Mouse (Mus musculus) kidney, embryonic 16.5 days (tissue): ENCODE results near the gene Zfp367. TPM values are rescaled to one million over a fixed set of nuclear protein-coding genes. Genes with fewer than 3 reads are reported as not detected.

Experiments
- ATAC-seq: fragments of 200-750 bp; cut with Nextera tagmentation; 2 replicates; pipeline ENCODE4 v1.8.0; 2017; ENCODE audit warnings: moderate TSS enrichment; ENCODE audit not compliant: low FRiP score, low TSS enrichment
- H3K27ac ChIP-seq: fragments of 300-500 bp; sonication (generic); 2 replicates; pipeline ENCODE4 v1.5.1; 2014; ENCODE audit warnings: low read length
- H3K27me3 ChIP-seq: fragments of 300-500 bp; sonication (generic); 2 replicates; pipeline ENCODE4 v1.6.1; 2014; ENCODE audit warnings: low read length, control low read depth, mixed read lengths; ENCODE audit not compliant: insufficient read depth
- H3K36me3 ChIP-seq: fragments of 300-500 bp; sonication (generic); 2 replicates; pipeline ENCODE4 v1.6.1; 2014; ENCODE audit warnings: low read length, control low read depth, mixed read lengths; ENCODE audit not compliant: insufficient read depth
- H3K4me1 ChIP-seq: fragments of 300-500 bp; sonication (generic); 2 replicates; pipeline ENCODE4 v1.6.1; 2014; ENCODE audit warnings: low read length, control low read depth, mixed read lengths; ENCODE audit not compliant: insufficient read depth
- H3K4me2 ChIP-seq: fragments of 300-500 bp; sonication (generic); replicated peaks from 2 replicates; pipeline ENCODE4 v1.6.1; 2014; ENCODE audit warnings: low read depth, low read length
- H3K4me3 ChIP-seq: fragments of 300-500 bp; sonication (generic); 2 replicates; pipeline ENCODE4 v1.5.1; 2014; ENCODE audit warnings: mild to moderate bottlenecking, low read length
- H3K9ac ChIP-seq: fragments of 300-500 bp; sonication (generic); replicated peaks from 2 replicates; pipeline ENCODE4 v1.6.1; 2014; ENCODE audit warnings: low read length
- H3K9me3 ChIP-seq: fragments of 300-500 bp; sonication (generic); 2 replicates; pipeline ENCODE4 v1.6.1; 2016; ENCODE audit warnings: low read length, control low read depth
- WGBS: fragments of 180-500 bp; shearing (Covaris S2); extraction: QIAGEN DNeasy Blood & Tissue Kit; methylation state at CpG from one replicate; pipeline ENCODE4 v1.1.7; 2014; 5-methylcytosine and 5-hydroxymethylcytosine counted together
- polyA plus RNA-seq: library from polyadenylated mRNA; unstranded; fragments of >200 nt; fragmentation: Nextera tagmentation; extraction: Ambion mirVana; gene quantifications from 2 replicates; pipeline ENCODE4 v1.2.1, GENCODE M21; 2015

Zfp367 gene
- polyA plus RNA-seq, 1 experiment from 2014 or later = 17.4 TPM

DNA sequence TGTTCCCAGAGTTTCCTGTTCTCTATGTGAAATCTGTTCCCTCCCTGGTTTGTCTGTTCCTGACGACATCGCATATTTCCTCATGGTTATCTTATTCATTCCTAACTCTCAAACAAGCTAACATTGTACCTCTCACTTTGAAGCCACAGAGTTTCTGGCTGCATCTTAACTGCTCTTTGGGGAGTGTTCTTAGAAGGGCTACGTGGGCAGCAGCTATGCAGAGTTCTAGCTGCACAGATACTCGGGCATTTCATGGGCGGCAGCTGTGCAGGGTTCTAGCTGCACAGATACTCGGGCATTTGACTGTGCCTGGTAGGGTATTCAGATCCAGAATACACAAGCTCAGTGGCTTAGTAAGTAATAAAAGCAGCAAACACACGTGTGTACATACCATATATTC is 64.9 kb downstream of the Zfp367 start:
- ATAC-seq = no peak
- no peak overlapping the region for H3K27ac ChIP-seq
- no peak overlapping the region for H3K4me2 ChIP-seq
- no peaks in the 10 kb centered on the region for H3K27me3 ChIP-seq
- no peaks in the 10 kb centered on the region for H3K9me3 ChIP-seq
- H3K9ac ChIP-seq = no peak overlapping the region
- H3K4me1 ChIP-seq = peaks cover 2% of the 10 kb centered on the region; the same call in 1 of the 2 replicates
- no peaks in the 10 kb centered on the region for H3K36me3 ChIP-seq
- no peak overlapping the region for H3K4me3 ChIP-seq
- WGBS = 81% methylated on average over 7 of the region's 7 CpGs

DNA sequence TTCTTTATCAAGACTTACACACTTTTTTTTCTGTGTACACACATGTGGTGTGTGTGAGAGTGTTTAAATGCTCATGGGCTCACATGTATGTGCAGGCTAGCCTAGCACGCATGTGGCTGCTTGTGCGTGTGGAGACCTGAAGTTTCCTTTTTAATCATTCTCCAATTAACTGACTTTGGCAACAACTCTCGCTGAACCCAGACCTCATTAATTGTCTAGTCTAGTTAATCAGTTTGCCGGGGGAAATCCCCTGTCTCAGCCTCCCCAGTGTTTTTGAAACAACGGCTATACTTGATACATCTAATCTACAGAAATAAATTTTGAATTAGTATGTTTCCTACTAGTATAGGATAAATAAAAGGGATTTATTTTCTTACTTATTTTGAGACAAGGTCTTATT is 67.0 kb downstream of the Zfp367 start:
- no peak overlapping the region for H3K4me3 ChIP-seq
- no peak overlapping the region for H3K9ac ChIP-seq
- H3K36me3 ChIP-seq = no peaks in the 10 kb centered on the region
- WGBS = 77% methylated on average over 5 of the region's 5 CpGs
- H3K4me2 ChIP-seq = no peak overlapping the region
- no peak for ATAC-seq
- no peaks in the 10 kb centered on the region for H3K9me3 ChIP-seq
- H3K4me1 ChIP-seq = peaks cover 11% of the 10 kb centered on the region; the same call in 1 of the 2 replicates
- H3K27ac ChIP-seq = no peak overlapping the region
- H3K27me3 ChIP-seq = no peaks in the 10 kb centered on the region

GRCm38 (mm10) chr13:64083331-64083730 is 69.7 kb downstream of the Zfp367 start:
- no peak for ATAC-seq
- Histone ChIP-seq H3K36me3 (no peaks in the 10 kb centered on the region), H3K9me3 (no peaks in the 10 kb centered on the region), H3K27ac (no peak overlapping the region), H3K4me1 (peaks cover 11% of the 10 kb centered on the region; the same call in 1 of the 2 replicates), H3K4me3 (no peak overlapping the region), H3K9ac (no peak overlapping the region), H3K27me3 (no peaks in the 10 kb centered on the region), H3K4me2 (no peak overlapping the region)
- 81% methylated on average over 3 of the region's 3 CpGs for WGBS

Other genes with a start within 250 kb of the Zfp367 start
- gene Hsd17b3, start 64.0 kb downstream of the Zfp367 start, polyA plus RNA-seq = not detected in 2 replicates
- gene Slc35d2, start 23.8 kb downstream of the Zfp367 start, polyA plus RNA-seq = 5.6 and 5.8 TPM in 2 replicates
- 28.4 and 29.1 TPM in 2 replicates for gene Habp4, start 8.6 kb upstream of the Zfp367 start, polyA plus RNA-seq
- gene Cdc14b, start 122.1 kb upstream of the Zfp367 start, polyA plus RNA-seq = 16.1 and 16.9 TPM in 2 replicates
- gene Aaed1, start 159.5 kb upstream of the Zfp367 start, polyA plus RNA-seq = 43.3 and 55.4 TPM in 2 replicates
- gene Ctsl, start 217.7 kb upstream of the Zfp367 start, polyA plus RNA-seq = 382 and 413 TPM in 2 replicates